Mouse (Mus musculus): ENCODE measurements at regions not wholly inside any gene's neighbourhood (a gene's known extent, or its start where the extent isn't known, plus 50 kb on each side); places are given as distances from the start of the nearest gene placed in this dataset.
A peak's percentile ranks its signal among the peaks of the same experiment; 100 is the strongest.

DNA sequence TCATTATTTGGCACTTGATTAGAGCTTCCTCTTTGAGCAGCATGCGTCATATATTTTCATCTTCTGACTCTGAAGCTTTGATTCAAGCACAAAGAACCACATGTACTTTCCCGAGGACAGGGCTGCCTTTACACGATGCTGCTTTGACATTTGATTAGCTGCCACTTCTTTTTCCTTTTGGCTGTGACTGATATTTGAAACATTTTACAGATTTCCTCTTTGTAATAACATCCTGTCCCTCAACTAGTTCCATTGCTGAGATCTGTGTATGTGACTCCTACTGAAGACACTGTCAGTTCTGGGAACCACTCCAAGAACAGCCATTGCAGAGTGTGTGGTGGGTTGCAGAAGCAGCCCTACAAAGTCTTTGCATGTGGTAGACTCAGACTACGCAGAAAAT is 124.0 kb downstream of the Pcdh20 start:
- no peak for TF ChIP-seq CTCF (IDR thresholded peaks at IDR 0.05)
- peak; percentile 100 for TF ChIP-seq EP300 (IDR thresholded peaks at IDR 0.05)
